Mouse (Mus musculus) limb, embryonic 12.5 days (tissue): ENCODE measurements around the gene Mypn. TPM values are rescaled to one million over a fixed set of nuclear protein-coding genes. Genes with fewer than 3 reads are reported as not detected.

Experiments
- ATAC-seq: fragments of 200-750 bp; cut with Nextera tagmentation; 2 replicates; pipeline ENCODE4 v1.8.0; 2017; ENCODE audit warnings: low read depth, moderate TSS enrichment; ENCODE audit not compliant: insufficient number of reproducible peaks, insufficient read depth, low FRiP score, low TSS enrichment
- H3K27ac ChIP-seq: fragments of 300-500 bp; sonication (generic); 2 replicates; pipeline ENCODE4 v1.5.1; 2016; ENCODE audit warnings: mild to moderate bottlenecking, moderate library complexity
- H3K27me3 ChIP-seq: fragments of 300-500 bp; sonication (generic); 2 replicates; pipeline ENCODE4 v1.6.1; 2016; ENCODE audit warnings: mild to moderate bottlenecking, moderate library complexity
- H3K36me3 ChIP-seq: fragments of 300-500 bp; sonication (generic); 2 replicates; pipeline ENCODE4 v1.6.1; 2016; ENCODE audit warnings: mild to moderate bottlenecking, moderate library complexity
- H3K4me1 ChIP-seq: fragments of 300-500 bp; sonication (generic); replicated peaks from 2 replicates; pipeline ENCODE4 v1.6.1; 2016
- H3K4me2 ChIP-seq: fragments of 300-500 bp; sonication (generic); 2 replicates; pipeline ENCODE4 v1.6.1; 2016; ENCODE audit warnings: mild to moderate bottlenecking, moderate library complexity
- H3K4me3 ChIP-seq: fragments of 300-500 bp; sonication (generic); replicated peaks from 2 replicates; pipeline ENCODE4 v1.5.1; 2016; ENCODE audit warnings: mild to moderate bottlenecking
- H3K9ac ChIP-seq: fragments of 300-500 bp; sonication (generic); replicated peaks from 2 replicates; pipeline ENCODE4 v1.6.1; 2016; ENCODE audit warnings: mild to moderate bottlenecking, moderate library complexity
- H3K9me3 ChIP-seq: fragments of 300-500 bp; sonication (generic); 2 replicates; pipeline ENCODE4 v1.6.1; 2016; ENCODE audit warnings: mild to moderate bottlenecking, moderate library complexity
- WGBS: fragments of 180-500 bp; shearing (Covaris S2); methylation state at CpG from one replicate; pipeline ENCODE4 v1.1.7; 2016; 5-methylcytosine and 5-hydroxymethylcytosine counted together
- polyA plus RNA-seq: library from polyadenylated mRNA; unstranded; fragments of >200 nt; fragmentation: Nextera tagmentation; extraction: Ambion mirVana; gene quantifications from 2 replicates; pipeline ENCODE4 v1.2.1, GENCODE M21; 2016

Mypn gene
- 1.4 and 1.7 TPM in 2 replicates for polyA plus RNA-seq

DNA sequence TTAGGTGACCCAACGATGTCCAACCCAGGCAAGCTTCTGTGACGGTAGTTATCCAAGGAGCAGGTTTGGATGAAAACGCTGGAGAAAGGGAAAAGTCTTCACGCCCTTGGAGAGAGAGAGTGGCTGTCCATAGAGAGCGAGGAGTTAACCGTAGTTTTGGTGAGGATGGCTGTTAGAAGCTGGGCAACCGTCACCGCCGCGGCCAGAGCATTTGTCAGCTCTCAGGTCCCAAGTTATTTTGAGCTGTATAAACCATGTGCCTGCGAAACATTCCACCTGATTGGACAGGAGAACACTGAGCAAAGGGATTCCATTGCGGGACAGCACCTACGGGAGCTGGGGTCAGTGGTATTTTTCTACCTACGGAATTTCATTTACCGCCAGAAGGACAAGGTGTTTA lies at the start of gene Mypn:
Gene Mypn (minus strand): TSS at position 225 of the 400 bp plus-strand sequence.
- no peaks in the 10 kb centered on the region for H3K36me3 ChIP-seq
- no peak within 1 kb of the TSS for H3K4me2 ChIP-seq
- ATAC-seq, result no peak
- no peak within 1 kb of the TSS for H3K4me3 ChIP-seq
- no peak within 1 kb of the TSS for H3K9ac ChIP-seq
- no peaks in the 10 kb centered on the region for H3K4me1 ChIP-seq
- no peak within 1 kb of the TSS for H3K27ac ChIP-seq
- no peaks in the 10 kb centered on the region for H3K27me3 ChIP-seq
- no peaks in the 10 kb centered on the region for H3K9me3 ChIP-seq
- WGBS, result 86% methylated on average over 15 of the region's 15 CpGs

DNA sequence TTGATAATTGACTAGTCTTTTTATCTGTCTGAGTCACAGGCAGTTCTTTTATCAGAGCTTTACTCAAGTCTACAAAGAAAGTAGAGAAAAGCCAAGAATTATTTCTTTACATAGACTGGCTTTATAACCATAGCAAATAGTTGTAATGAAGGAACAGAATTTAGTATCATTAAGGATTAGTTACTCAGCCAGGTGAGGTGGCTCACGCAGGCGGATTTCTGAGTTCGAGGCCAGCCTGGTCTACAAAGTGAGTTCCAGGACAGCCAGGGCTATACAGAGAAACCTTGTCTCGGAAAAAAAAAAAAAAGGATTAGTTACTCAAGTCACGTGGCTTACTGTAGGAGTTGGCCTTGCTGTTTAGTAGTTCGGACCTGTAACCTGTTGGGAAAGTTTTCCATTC lies 44.7 kb upstream of the Mypn start:
- H3K4me2 ChIP-seq, result no peak overlapping the region
- H3K27ac ChIP-seq, result no peak overlapping the region
- H3K4me3 ChIP-seq, result no peak overlapping the region
- no peaks in the 10 kb centered on the region for H3K4me1 ChIP-seq
- peaks cover 27% of the 10 kb centered on the region for H3K36me3 ChIP-seq
- H3K9ac ChIP-seq, result no peak overlapping the region
- no peaks in the 10 kb centered on the region for H3K27me3 ChIP-seq
- ATAC-seq, result no peak
- H3K9me3 ChIP-seq, result no peaks in the 10 kb centered on the region
- 91% methylated on average over 6 of the region's 6 CpGs for WGBS

- H3K9ac ChIP-seq, result no peak overlapping the region
- ATAC-seq, result no peak
- H3K27ac ChIP-seq, result no peak overlapping the region
- H3K4me3 ChIP-seq, result no peak overlapping the region
- peaks cover 6% of the 10 kb centered on the region for H3K4me1 ChIP-seq
- H3K4me2 ChIP-seq, result no peak overlapping the region
- H3K9me3 ChIP-seq, result no peaks in the 10 kb centered on the region
- H3K36me3 ChIP-seq, result peaks cover 18% of the 10 kb centered on the region
- 86% methylated on average over 7 of the region's 7 CpGs for WGBS
- H3K27me3 ChIP-seq, result no peaks in the 10 kb centered on the region
Measured at GRCm38 (mm10) chr10:63247457-63247856, 43.7 kb upstream of the Mypn start.

DNA sequence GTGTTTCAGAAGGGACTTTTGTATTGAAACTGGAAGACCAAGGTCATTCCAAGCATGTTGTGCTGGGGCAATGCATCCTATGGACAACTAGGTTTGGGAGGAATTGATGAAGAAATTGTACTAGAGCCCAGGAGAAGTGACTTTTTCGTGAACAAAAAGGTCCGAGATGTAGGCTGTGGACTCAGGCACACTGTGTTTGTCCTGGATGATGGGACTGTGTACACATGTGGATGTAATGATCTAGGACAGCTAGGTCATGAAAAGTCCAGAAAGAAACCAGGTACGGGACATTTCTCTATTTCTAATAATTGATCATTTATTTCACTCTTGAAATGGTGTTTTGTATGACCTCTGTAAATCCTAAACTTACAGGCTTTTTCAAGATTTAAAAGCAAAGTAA lies 42.1 kb upstream of the Mypn start:
- H3K4me1 ChIP-seq, result peaks cover 8% of the 10 kb centered on the region
- ATAC-seq, result no peak
- peaks cover 12% of the 10 kb centered on the region for H3K36me3 ChIP-seq
- WGBS, result 93% methylated on average over 3 of the region's 3 CpGs
- H3K4me2 ChIP-seq, result no peak overlapping the region
- H3K9ac ChIP-seq, result no peak overlapping the region
- H3K27ac ChIP-seq, result no peak overlapping the region
- no peaks in the 10 kb centered on the region for H3K27me3 ChIP-seq
- H3K4me3 ChIP-seq, result no peak overlapping the region
- H3K9me3 ChIP-seq, result no peaks in the 10 kb centered on the region

DNA sequence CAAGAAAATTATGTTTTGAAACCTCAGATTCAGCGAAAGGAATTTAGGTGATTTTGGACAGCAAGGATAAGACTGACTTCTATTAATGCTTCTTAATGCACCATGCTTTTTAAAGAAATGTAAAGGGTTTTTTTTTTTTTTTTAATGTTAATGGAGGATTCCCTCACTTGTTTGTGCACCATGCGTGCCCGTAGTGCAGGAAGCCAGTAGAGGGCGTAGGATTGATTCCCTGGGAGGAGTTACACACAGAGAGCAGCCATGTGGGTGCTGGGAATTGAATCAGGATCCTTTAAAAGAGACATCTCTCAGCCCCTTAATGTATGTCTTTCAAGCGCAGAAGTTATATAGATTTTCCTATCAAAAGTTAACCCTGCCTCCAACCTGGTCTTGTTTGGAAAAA lies 41.0 kb upstream of the Mypn start:
- peak overlapping the region; percentile 57 for H3K4me2 ChIP-seq
- ATAC-seq, result no peak
- peak overlapping the region; percentile 94 for H3K9ac ChIP-seq
- peaks cover 2% of the 10 kb centered on the region; the same call in 1 of the 2 replicates for H3K36me3 ChIP-seq
- H3K4me3 ChIP-seq, result peak overlapping the region; percentile 92
- 16% methylated on average over 5 of the region's 5 CpGs for WGBS
- H3K27ac ChIP-seq, result peak overlapping the region; percentile 99; the same call in 1 of the 2 replicates
- H3K27me3 ChIP-seq, result no peaks in the 10 kb centered on the region
- peaks cover 8% of the 10 kb centered on the region for H3K4me1 ChIP-seq
- H3K9me3 ChIP-seq, result no peaks in the 10 kb centered on the region

DNA sequence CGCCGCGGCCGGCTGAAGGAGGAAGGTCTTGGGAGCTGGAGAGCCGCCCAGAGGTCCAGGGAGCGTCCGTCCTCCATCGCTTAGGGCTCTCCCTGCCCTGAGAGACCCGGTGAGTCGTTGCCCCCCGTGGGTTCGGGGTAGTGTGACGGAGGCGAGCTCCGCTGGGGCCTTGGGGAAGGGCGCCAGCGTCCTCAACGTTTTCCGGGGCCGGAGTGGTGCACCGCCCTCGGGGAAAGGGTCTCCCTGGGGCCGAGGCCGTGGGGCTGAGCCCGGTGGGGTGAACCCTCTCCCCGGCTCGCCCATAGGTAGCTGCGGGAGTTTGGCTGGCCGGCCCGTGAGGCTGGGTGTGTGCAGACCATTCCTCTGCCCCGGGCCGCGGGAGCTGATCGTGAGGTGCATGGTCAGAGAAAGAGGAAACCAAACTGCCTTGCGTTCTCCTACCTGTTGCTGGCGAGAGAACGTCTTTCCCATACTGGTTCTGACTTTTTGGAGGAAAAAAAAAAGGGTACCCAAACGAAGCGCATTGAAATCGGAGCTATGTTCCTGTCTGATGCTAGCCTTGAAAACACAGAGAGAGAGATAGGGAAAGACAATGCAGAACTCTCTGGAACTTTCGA lies 40.4 kb upstream of the Mypn start:
- Histone ChIP-seq H3K9me3 (no peaks in the 10 kb centered on the region), H3K9ac (peak overlapping the region; percentile 94), H3K4me3 (peak overlapping the region; percentile 92), H3K27me3 (no peaks in the 10 kb centered on the region), H3K27ac (peak overlapping the region; percentile 99), H3K4me2 (peak overlapping the region; percentile 57), H3K36me3 (no peaks in the 10 kb centered on the region), H3K4me1 (peaks cover 8% of the 10 kb centered on the region)
- WGBS, result 0% methylated on average over 41 of the region's 41 CpGs
- ATAC-seq, result peak; percentile 83

- Histone ChIP-seq H3K36me3 (no peaks in the 10 kb centered on the region), H3K9ac (peak within 1 kb of the TSS; percentile 94), H3K4me1 (peaks cover 8% of the 10 kb centered on the region), H3K27me3 (no peaks in the 10 kb centered on the region), H3K9me3 (no peaks in the 10 kb centered on the region), H3K4me2 (peak within 1 kb of the TSS; percentile 65), H3K4me3 (peak within 1 kb of the TSS; percentile 92), H3K27ac (peak within 1 kb of the TSS; percentile 99)
- ATAC-seq, result peak; percentile 100
- WGBS, result under 1% methylated on average over 44 of the region's 44 CpGs
Measured at GRCm38 (mm10) chr10:63243493-63244054, 39.8 kb upstream of the Mypn start, which contains the start of gene Herc4. Gene Herc4 (plus strand): TSS chr10:63243810.

GRCm38 (mm10) chr10:63242798-63243435 lies 39.2 kb upstream of the Mypn start:
- ATAC-seq, result no peak
- H3K4me2 ChIP-seq, result peak overlapping the region; percentile 65
- no peaks in the 10 kb centered on the region for H3K9me3 ChIP-seq
- H3K36me3 ChIP-seq, result no peaks in the 10 kb centered on the region
- 29% methylated on average over 12 of the region's 12 CpGs for WGBS
- H3K4me3 ChIP-seq, result peak overlapping the region; percentile 92
- peak overlapping the region; percentile 47 for H3K9ac ChIP-seq
- no peak overlapping the region for H3K27ac ChIP-seq
- no peaks in the 10 kb centered on the region for H3K27me3 ChIP-seq
- peaks cover 8% of the 10 kb centered on the region for H3K4me1 ChIP-seq

GRCm38 (mm10) chr10:63240868-63241271 lies 37.1 kb upstream of the Mypn start:
- no peaks in the 10 kb centered on the region for H3K36me3 ChIP-seq
- WGBS, result 75% methylated on average over 2 of the region's 2 CpGs
- H3K27ac ChIP-seq, result no peak overlapping the region
- no peaks in the 10 kb centered on the region for H3K27me3 ChIP-seq
- no peaks in the 10 kb centered on the region for H3K9me3 ChIP-seq
- peaks cover 8% of the 10 kb centered on the region for H3K4me1 ChIP-seq
- H3K9ac ChIP-seq, result no peak overlapping the region
- H3K4me3 ChIP-seq, result no peak overlapping the region
- ATAC-seq, result no peak
- no peak overlapping the region for H3K4me2 ChIP-seq

DNA sequence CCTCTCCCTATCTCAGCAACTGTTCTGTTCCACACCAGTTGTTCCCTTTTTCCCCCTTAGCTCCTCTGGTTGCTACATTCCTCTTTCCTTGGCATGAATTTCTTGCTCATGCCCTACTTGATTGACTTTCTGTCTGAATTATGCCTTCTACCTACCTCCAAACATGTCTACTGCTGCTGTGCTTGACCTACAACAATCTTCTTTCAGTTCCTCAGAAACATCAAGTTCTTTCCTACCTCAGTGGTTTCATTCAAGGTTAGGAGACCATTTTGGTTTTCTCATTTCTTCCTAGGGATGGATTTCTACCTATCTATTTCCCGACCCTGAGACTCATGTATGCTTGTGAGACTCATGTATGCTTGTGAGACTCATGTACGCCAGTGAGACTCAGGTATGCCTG lies 36.1 kb upstream of the Mypn start:
- Histone ChIP-seq H3K9me3 (no peaks in the 10 kb centered on the region), H3K9ac (no peak overlapping the region), H3K4me3 (no peak overlapping the region), H3K27ac (no peak overlapping the region), H3K4me1 (peaks cover 8% of the 10 kb centered on the region), H3K27me3 (no peaks in the 10 kb centered on the region), H3K36me3 (no peaks in the 10 kb centered on the region), H3K4me2 (no peak overlapping the region)
- no peak for ATAC-seq
- WGBS, result 88% methylated on average over 2 of the region's 2 CpGs

GRCm38 (mm10) chr10:63238090-63238489 lies 34.3 kb upstream of the Mypn start:
- H3K36me3 ChIP-seq, result no peaks in the 10 kb centered on the region
- no peak overlapping the region for H3K27ac ChIP-seq
- no peak overlapping the region for H3K4me2 ChIP-seq
- no peaks in the 10 kb centered on the region for H3K27me3 ChIP-seq
- 74% methylated on average over 4 of the region's 4 CpGs for WGBS
- no peak overlapping the region for H3K9ac ChIP-seq
- H3K9me3 ChIP-seq, result no peaks in the 10 kb centered on the region
- no peak for ATAC-seq
- no peak overlapping the region for H3K4me3 ChIP-seq
- H3K4me1 ChIP-seq, result peaks cover 7% of the 10 kb centered on the region
